Mouse (Mus musculus): ENCODE results near the gene Spint2.

Gene Spint2

DNA sequence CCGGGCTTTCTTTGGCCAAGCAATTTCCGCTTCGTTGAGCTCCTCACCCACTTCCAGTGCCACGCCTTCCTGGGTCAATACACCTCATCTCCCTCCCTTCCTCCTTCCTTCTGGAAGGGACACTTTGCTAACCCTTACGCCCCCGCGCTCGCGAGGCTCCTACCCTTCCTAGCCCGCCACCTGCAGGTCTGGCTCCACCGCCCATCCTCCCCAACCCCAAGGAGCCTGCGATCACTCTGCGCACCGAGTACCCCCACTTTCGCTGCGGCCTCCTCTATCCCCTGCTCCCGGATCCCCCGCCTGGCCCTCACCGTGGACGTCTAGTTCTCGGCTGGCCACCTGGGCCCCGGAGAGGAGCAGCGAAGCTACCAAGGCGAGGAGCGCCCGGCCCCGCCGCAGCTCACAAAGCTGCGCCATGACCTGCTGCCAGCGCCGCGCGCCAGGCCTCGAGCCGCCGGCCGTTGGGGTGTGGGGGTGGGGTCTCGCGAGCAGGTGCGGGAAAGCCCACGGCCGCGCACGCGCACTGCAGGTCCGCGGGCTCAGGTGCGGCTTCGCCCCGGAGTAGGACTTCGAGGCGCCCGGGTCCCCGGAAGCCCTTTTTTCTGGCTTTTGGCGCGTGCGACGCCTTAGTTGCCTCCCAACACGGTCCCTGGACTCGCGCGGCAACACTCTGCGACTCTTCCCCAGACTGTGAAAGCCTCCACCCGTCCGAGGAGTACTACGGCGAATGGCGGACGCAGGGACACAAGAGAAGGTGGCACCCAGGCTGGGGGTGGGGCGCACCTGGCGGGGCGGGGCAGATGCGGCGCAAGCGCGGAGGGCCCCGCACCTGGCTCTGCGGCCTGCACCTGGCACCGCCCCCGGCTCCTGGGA lies at the start of gene Spint2:
Spint2 (minus strand) TSS at position 712 of the 873 bp plus-strand sequence.
- DNase-seq (ENCODE audit: low spot score), result no peak

- DNase-seq (ENCODE audit: low spot score), result no peak
Observed at GRCm38 (mm10) chr7:29328984-29329383, 47.3 kb upstream of the Spint2 start.

GRCm38 (mm10) chr7:29327087-29327486 lies 45.4 kb upstream of the Spint2 start:
- DNase-seq (ENCODE audit: low spot score), result no peak

GRCm38 (mm10) chr7:29319337-29320307 lies 37.9 kb upstream of the Spint2 start:
- DNase-seq (ENCODE audit: low spot score), result no peak

DNA sequence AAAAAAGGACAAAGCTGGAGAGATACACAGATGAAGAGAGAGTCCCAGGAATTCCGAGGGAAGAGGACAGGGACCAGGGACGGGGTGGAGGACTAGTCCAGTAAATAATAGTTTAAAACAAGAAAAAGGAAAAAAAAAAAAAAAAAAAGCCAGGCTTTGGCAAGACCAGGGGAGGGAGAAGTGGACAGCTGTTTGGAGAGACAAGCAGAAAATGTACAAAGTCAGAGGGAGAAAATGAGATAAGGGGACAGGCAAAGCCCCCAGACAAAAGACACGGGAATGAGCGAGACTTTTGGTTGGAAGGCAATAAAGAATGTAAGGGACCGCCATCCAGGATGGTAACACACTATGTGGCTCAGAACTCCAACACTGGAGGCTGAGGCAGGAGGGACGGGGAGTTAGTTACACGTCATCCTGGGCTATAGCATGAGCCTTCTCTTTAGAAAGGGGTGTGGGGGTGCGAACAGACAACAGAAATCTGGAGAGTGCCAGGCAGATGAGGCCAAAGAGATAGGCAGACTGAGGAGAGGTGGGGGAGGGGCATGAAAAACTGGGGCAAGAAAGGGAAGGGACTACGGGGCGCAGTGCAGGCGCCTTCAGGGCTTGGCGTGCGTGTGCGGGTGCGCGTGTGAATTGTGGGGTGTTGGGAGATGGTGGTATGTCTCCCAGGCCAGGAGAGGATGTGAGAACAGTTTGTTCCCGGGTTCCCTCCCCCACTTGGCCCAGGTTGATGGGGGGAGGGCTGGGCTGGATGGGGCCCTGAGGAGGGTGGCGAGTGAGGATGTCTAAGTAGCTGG lies 36.6 kb upstream of the Spint2 start:
- no peak for DNase-seq (ENCODE audit: low spot score)

DNA sequence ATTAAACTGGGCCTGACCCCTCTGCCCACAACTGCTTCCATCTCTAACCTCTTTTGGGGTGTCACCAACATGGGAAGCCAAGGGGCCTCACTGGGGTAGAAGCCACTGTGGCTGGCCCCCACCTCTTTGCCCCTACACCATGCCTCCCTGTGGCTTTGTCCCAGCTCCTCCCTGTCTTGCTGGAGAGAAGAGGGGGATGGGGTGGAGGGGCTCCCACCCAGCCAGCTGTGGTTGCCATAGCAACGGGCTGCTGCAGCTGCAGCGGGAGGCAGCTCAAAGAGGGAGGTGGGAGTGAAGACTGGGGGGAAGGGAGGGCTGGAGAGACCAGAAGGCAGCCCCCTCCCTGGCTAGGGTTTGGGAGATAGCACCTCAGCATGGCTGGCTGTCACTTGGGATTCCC lies 35.8 kb upstream of the Spint2 start:
- no peak for DNase-seq (ENCODE audit: low spot score)

DNA sequence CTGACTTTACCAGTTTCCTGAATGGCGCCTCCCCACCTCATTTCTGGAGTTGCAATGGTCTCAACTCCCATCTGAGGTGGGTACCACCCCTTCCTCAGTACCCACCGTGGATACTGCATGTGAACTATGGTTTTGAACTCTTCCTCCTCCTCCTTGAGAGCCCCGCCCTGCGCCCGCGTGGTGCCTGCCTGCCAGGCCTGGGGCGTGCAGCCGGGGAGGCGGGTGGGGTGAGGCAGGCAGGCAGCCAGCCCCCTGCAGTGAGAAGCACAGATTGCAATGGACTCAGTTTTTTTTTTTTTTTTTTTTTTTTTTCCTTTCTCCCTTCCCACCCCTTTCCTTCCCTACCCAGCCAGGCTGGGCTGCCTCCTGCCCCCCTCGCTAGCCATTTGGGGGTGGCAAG lies 35.3 kb upstream of the Spint2 start:
- DNase-seq (ENCODE audit: low spot score), result no peak

DNA sequence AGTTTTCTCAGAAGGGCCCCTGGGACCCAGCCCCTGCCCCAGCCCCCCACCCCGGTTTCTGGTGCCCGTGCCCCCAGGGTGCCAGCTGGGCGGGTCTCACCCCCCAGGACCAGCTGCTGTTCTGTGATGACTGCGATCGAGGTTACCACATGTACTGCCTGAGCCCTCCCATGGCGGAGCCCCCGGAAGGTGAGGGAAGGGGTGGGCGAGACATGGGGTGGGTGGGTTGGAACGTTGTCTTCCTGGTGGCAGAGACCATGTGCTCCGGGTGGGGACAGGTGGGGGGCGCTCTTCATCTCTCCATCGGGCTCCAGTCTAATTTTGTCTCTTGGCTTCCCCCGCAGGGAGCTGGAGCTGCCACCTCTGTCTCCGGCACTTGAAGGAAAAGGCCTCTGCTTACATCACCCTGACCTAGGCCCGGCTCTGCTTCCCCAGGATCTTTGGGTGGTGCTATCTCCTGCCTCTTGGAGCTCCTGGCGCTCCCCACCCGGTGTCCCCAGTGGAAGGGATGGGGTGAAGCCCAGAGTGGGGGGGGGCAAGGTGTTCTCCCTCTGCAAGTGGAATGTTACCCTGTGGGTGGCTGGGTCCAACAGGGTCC lies 34.5 kb upstream of the Spint2 start:
- DNase-seq (ENCODE audit: low spot score), result no peak

DNA sequence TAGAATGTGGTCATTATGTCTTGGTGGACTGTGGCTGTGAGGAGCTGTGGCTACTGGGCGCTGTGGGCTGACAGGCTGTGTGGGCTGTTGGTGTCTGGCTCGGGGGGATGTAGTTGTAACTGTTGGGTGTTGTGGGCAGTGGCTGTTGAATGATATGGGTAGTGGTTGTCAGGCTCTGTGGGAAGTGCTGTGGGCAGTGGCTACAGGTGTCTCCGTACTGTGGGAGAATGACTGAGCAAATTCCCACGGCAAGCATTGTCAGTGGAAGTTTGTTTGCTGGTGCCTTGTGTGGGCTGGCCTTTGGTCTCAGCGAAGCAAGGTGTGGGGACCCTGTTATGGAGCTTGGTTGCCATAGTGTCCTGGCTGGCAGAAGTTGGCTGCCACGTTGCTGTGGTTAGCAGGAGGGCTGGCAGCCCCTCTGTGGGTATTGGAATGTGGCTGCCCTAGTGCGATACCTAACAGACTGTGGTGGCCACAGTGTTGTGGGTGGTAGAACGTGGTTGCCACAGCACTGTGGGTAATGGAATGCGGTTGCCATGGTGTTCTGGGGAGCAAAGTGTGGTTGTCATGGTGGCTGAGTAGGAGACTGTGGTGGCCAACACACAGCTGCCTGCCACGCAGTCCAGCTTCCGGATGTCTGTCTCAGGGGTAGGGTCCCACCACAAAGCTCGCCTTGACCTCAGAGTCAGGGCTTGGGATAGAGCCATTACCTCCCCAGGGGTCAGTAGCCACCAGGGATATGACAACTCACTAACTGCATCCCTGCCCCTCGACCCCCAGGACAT lies 33.3 kb upstream of the Spint2 start:
- no peak for DNase-seq (ENCODE audit: low spot score)

- DNase-seq (ENCODE audit: low spot score), result no peak
Observed at GRCm38 (mm10) chr7:29313572-29314261, 32.0 kb upstream of the Spint2 start.

- DNase-seq (ENCODE audit: low spot score), result no peak
Observed at GRCm38 (mm10) chr7:29313051-29313450, 31.3 kb upstream of the Spint2 start.

GRCm38 (mm10) chr7:29309749-29310148 lies 28.0 kb upstream of the Spint2 start:
- no peak for DNase-seq (ENCODE audit: low spot score)

DNA sequence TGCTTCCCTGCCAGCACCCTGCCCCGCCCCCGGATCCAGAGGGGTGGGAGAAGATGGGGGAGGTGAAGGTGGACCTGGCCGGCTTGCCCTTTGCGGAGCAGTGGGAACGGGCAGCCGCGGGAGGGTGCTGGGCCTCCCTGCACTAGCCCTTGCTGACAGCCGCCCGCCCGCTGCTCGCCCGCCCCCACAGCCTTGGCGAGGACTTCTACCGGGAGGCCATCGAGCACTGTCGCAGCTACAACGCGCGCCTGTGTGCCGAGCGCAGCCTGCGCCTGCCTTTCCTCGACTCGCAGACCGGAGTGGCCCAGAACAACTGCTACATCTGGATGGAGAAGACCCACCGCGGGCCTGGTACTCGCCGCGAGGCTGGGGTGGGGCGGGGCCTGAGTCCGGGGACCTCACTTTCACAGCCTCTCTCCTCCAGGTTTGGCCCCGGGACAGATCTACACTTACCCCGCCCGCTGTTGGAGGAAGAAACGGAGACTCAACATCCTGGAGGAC lies 27.6 kb upstream of the Spint2 start:
- DNase-seq (ENCODE audit: low spot score), result no peak

- DNase-seq (ENCODE audit: low spot score), result peak; percentile 79
Observed at GRCm38 (mm10) chr7:29307350-29308104, 25.8 kb upstream of the Spint2 start.

DNA sequence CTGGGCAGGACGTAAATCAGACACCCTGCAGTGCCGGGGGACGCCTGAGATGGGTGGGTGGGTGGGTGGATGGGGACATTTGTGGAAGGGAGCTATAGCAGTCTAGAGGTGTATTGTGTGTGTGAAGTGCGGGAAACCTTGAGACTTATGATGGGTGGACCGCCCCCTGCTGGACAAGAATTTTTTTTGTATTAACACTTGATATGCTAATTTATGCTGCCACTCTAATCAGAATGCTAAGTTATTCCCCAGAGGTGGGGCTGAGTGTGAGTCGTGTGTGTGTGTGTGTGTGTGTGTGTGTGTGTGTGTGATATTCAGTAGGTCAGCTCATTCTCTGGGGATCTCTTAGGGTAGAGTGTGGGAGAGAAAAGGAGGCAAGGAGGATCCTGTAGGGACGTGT lies 24.9 kb upstream of the Spint2 start:
- DNase-seq (ENCODE audit: low spot score), result no peak

DNA sequence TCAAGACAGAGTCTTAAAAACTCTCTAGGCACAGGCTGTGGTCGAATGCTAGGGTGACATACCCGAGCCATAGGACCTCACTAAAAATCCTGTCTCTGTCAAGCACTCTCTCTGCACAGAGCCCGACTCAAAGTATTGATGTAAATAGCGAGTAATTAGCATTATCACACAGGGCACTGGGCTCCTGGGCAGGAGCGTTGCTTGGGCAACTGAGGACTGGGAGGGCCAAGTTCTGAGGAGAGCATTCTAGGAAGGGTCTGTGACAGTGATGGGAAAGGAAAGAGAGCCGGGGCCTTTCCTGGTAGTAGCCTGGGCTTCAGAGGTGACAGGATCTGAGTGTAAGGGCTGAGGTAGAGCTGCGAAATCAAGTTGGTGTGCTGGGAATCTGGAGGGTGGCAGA lies 24.4 kb upstream of the Spint2 start:
- DNase-seq (ENCODE audit: low spot score), result no peak

DNA sequence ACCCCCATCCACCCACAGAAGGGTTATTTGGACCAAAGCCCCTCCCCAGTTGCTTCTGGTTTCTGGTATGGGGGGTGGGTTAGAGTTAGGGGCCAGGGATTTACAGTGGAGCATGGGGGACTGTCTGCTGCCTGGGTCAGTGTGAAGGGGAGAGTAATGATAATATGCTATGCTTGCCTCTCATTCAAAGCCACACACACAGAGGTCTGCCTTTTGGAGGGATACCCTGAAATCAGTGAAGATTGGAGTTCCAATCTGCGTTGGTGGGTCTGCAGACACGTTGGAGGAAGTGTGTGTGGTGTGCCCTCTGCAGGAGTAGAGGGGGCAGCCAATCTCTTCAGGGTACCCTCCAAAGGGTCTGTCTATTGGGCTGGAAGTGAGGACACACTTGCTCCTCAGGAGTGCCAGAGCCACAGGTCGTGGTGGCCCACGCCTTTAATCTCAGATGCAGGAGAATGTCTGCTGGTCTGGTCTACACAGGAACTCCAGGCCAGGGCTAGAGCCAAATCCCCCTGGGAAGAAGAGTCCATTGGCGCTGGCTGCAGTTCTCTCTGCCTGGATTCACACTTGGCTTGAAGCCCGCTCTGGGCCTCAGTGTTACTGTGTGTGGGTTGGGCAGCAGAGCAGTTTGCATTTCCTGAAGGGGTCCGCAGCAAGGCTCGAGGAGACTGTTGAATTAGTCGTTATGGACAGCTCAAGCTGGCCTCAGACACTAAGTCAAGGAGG lies 23.7 kb upstream of the Spint2 start:
- no peak for DNase-seq (ENCODE audit: low spot score)

- no peak for DNase-seq (ENCODE audit: low spot score)
Observed at GRCm38 (mm10) chr7:29304463-29305262, 23.0 kb upstream of the Spint2 start.

Measured in layer of hippocampus, adult 9-10 months (tissue).